Mouse (Mus musculus): Measurements from ENCODE around the gene Chrna10. TPM values are rescaled to one million over a fixed set of nuclear protein-coding genes. Genes with fewer than 3 reads are reported as not detected.
A peak's percentile ranks its signal among the peaks of the same experiment; 100 is the strongest.

Chrna10 gene
- polyA plus RNA-seq, 1 experiment from 2014 or later: not detected

DNA sequence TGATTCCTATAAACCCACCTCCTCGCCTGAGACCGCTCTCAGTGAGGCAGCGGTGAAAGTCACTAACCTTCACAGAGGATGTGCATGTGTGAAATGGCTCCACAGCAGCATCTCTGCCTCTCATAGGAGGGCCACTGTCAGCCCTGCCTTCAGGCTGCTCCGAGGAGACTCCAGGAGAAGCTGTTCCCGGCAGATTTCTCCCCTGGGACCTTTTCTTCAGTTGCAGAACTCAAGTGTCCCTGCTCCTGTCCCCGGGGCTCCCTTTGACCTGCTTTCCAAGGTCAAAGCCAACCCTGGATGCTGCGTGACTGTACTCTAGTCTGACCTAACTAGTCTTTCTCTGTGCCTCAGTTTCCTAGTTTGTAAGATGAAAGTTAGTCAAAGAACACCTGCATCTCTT lies 7.5 kb downstream of the Chrna10 start, which contains the start of gene Art5:
TSS of gene Art5 (minus strand) at position 319 of the 400 bp plus-strand sequence.
- ATAC-seq (no peak), DNase-seq (ENCODE audit: low spot score) (no peak)
- Histone ChIP-seq H3K36me3 (ENCODE audit: control insufficient read depth, insufficient read depth, low read length) (no peaks in the 10 kb centered on the region), H3K9me3 (replicated peaks; ENCODE audit: control insufficient read depth, low read length) (no peaks in the 10 kb centered on the region), H3K4me3 (ENCODE audit: low read depth, low read length) (no peak within 1 kb of the TSS), H3K4me2 (ENCODE audit: low read length) (no peak within 1 kb of the TSS), H3K4me1 (ENCODE audit: control insufficient read depth, insufficient read depth, low read length) (no peaks in the 10 kb centered on the region), H3K9ac (ENCODE audit: low read length) (no peak within 1 kb of the TSS), H3K27ac (ENCODE audit: low read depth, low read length) (no peak within 1 kb of the TSS), H3K27me3 (replicated peaks; ENCODE audit: control insufficient read depth, insufficient read depth, low read length) (no peaks in the 10 kb centered on the region)
- WGBS: 82% methylated on average over 7 of the region's 7 CpGs

DNA sequence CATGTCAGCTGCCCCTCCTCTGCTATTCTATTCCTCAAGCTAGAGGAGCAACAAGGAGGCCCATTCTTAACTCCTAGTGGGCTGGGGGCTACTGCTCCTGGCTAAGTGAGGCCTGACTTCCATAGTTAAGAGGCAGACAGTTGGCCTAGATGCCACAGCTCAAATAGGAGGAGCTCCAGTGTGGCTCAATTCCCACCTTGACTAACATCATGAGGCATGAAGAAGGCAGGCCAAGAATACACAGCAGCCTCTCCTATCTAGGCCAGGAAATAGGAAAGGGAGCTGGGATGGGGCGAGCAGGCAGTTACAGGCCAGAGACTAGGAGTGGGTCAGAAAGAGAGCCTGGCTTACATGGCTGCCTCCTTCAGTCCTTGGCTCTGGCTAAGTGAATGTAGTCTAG lies 8.4 kb downstream of the Chrna10 start:
- no peak overlapping the region for H3K4me2 ChIP-seq (ENCODE audit: low read length)
- H3K9me3 ChIP-seq (replicated peaks; ENCODE audit: control insufficient read depth, low read length): no peaks in the 10 kb centered on the region
- H3K27me3 ChIP-seq (replicated peaks; ENCODE audit: control insufficient read depth, insufficient read depth, low read length): no peaks in the 10 kb centered on the region
- H3K27ac ChIP-seq (ENCODE audit: low read depth, low read length): no peak overlapping the region
- DNase-seq (ENCODE audit: low spot score) (no peak), ATAC-seq (no peak)
- 86% methylated on average over 1 of the region's 1 CpGs for WGBS
- no peak overlapping the region for H3K9ac ChIP-seq (ENCODE audit: low read length)
- no peaks in the 10 kb centered on the region for H3K4me1 ChIP-seq (ENCODE audit: control insufficient read depth, insufficient read depth, low read length)
- no peak overlapping the region for H3K4me3 ChIP-seq (ENCODE audit: low read depth, low read length)
- no peaks in the 10 kb centered on the region for H3K36me3 ChIP-seq (ENCODE audit: control insufficient read depth, insufficient read depth, low read length)

DNA sequence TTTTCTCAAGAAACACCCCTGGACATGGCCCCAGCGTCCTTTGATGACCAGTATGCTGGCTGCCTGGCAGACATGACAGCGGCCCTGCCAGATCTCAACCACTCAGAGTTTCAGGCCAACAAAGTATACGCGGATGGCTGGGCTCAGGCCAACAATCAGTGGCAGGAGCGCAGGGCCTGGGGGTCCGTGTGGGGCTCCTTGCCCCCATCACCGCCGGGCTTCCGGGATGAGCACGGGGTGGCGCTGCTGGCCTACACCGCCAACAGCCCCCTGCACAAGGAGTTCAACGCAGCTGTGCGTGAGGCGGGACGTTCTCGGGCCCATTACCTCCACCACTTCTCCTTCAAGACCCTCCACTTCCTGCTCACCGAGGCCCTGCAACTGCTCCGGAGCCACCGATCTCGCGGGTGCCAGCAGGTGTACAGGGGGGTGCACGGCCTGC lies 9.9 kb downstream of the Chrna10 start:
- 26% methylated on average over 23 of the region's 23 CpGs for WGBS
- H3K4me3 ChIP-seq (ENCODE audit: low read depth, low read length): peak overlapping the region; percentile 16; the same call in 1 of the 2 replicates
- no peak overlapping the region for H3K27ac ChIP-seq (ENCODE audit: low read depth, low read length)
- H3K4me1 ChIP-seq (ENCODE audit: control insufficient read depth, insufficient read depth, low read length): no peaks in the 10 kb centered on the region
- H3K27me3 ChIP-seq (replicated peaks; ENCODE audit: control insufficient read depth, insufficient read depth, low read length): no peaks in the 10 kb centered on the region
- 0 out of 2 replicates have a peak, but pooled peaks have one; percentile 37 for ATAC-seq
- H3K4me2 ChIP-seq (ENCODE audit: low read length): peak overlapping the region; percentile 45
- H3K9me3 ChIP-seq (replicated peaks; ENCODE audit: control insufficient read depth, low read length): no peaks in the 10 kb centered on the region
- peak; percentile 17 for DNase-seq (ENCODE audit: low spot score)
- H3K9ac ChIP-seq (ENCODE audit: low read length): 0 out of 2 replicates have a peak overlapping the region, but pooled peaks have one; percentile 41
- no peaks in the 10 kb centered on the region for H3K36me3 ChIP-seq (ENCODE audit: control insufficient read depth, insufficient read depth, low read length)

- DNase-seq (ENCODE audit: low spot score) (no peak), ATAC-seq (no peak)
- H3K4me2 ChIP-seq (ENCODE audit: low read length): no peak overlapping the region
- H3K9me3 ChIP-seq (replicated peaks; ENCODE audit: control insufficient read depth, low read length): no peaks in the 10 kb centered on the region
- no peak overlapping the region for H3K9ac ChIP-seq (ENCODE audit: low read length)
- WGBS: 78% methylated on average over 5 of the region's 5 CpGs
- H3K27ac ChIP-seq (ENCODE audit: low read depth, low read length): no peak overlapping the region
- peaks cover 7% of the 10 kb centered on the region; the same call in 1 of the 2 replicates for H3K4me1 ChIP-seq (ENCODE audit: control insufficient read depth, insufficient read depth, low read length)
- H3K27me3 ChIP-seq (replicated peaks; ENCODE audit: control insufficient read depth, insufficient read depth, low read length): no peaks in the 10 kb centered on the region
- H3K4me3 ChIP-seq (ENCODE audit: low read depth, low read length): no peak overlapping the region
- H3K36me3 ChIP-seq (ENCODE audit: control insufficient read depth, insufficient read depth, low read length): no peaks in the 10 kb centered on the region
These were observed 12.5 kb downstream of the Chrna10 start for GRCm38 (mm10) chr7:102104126-102104525.

GRCm38 (mm10) chr7:102103555-102103954 lies 13.1 kb downstream of the Chrna10 start:
- Histone ChIP-seq H3K9me3 (replicated peaks; ENCODE audit: control insufficient read depth, low read length) (no peaks in the 10 kb centered on the region), H3K27ac (ENCODE audit: low read depth, low read length) (no peak overlapping the region), H3K4me2 (ENCODE audit: low read length) (no peak overlapping the region), H3K9ac (ENCODE audit: low read length) (no peak overlapping the region), H3K4me3 (ENCODE audit: low read depth, low read length) (no peak overlapping the region), H3K36me3 (ENCODE audit: control insufficient read depth, insufficient read depth, low read length) (no peaks in the 10 kb centered on the region), H3K4me1 (ENCODE audit: control insufficient read depth, insufficient read depth, low read length) (peaks cover 7% of the 10 kb centered on the region; the same call in 1 of the 2 replicates), H3K27me3 (replicated peaks; ENCODE audit: control insufficient read depth, insufficient read depth, low read length) (no peaks in the 10 kb centered on the region)
- DNase-seq (ENCODE audit: low spot score): no peak
- ATAC-seq: no peak
- 89% methylated on average over 2 of the region's 2 CpGs for WGBS

- no peak for DNase-seq (ENCODE audit: low spot score)
- H3K27ac ChIP-seq (ENCODE audit: low read depth, low read length): no peak overlapping the region
- H3K4me2 ChIP-seq (ENCODE audit: low read length): no peak overlapping the region
- H3K4me1 ChIP-seq (ENCODE audit: control insufficient read depth, insufficient read depth, low read length): peaks cover 7% of the 10 kb centered on the region; the same call in 1 of the 2 replicates
- 43% methylated on average over 6 of the region's 6 CpGs for WGBS
- H3K4me3 ChIP-seq (ENCODE audit: low read depth, low read length): no peak overlapping the region
- ATAC-seq: no peak
- no peaks in the 10 kb centered on the region for H3K36me3 ChIP-seq (ENCODE audit: control insufficient read depth, insufficient read depth, low read length)
- H3K27me3 ChIP-seq (replicated peaks; ENCODE audit: control insufficient read depth, insufficient read depth, low read length): no peaks in the 10 kb centered on the region
- no peaks in the 10 kb centered on the region for H3K9me3 ChIP-seq (replicated peaks; ENCODE audit: control insufficient read depth, low read length)
- no peak overlapping the region for H3K9ac ChIP-seq (ENCODE audit: low read length)
These were observed 13.9 kb downstream of the Chrna10 start for GRCm38 (mm10) chr7:102102696-102103095.

DNA sequence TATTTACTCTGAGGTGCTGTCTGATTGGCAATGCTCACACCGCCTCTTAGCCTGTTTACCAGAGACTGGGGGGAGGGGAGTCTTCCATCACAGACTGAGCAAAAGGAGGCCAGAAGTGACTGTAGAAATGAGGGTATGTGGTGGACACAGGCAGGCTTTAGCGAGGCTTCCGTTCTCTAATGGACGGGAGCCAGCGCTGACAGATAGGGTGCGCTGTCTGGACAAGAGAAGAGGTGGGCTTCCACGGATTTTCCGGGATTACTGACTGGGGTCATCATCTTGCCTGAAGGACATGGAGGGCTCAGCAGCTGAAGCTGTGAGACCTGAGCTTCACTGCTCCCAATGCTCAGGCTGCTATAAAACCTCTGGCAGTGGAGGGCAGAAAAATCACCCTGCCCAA lies 14.4 kb downstream of the Chrna10 start:
- 48% methylated on average over 8 of the region's 8 CpGs for WGBS
- no peak overlapping the region for H3K4me2 ChIP-seq (ENCODE audit: low read length)

DNA sequence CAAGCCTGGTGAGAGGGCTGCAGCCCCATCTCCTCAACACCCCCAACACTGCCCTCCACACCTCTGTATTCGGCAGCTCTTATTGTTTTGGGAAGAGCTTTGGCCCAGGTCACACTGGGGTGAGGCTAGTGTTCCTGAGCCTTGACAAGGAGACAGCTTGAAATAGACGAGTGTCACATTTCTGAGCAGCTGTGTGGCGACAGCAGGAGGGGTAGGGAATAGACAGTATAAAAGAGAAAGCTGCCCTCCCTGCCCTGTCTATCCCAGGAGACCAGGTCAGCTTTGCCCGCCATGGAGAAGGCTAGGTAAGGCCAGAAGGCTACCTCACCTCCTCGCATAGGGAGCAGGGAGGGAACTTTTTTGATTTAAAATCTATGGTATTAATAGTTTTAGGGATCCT lies 15.1 kb downstream of the Chrna10 start, which contains the start of gene Art1:
TSS of gene Art1 (plus strand) at position 257 of the 400 bp plus-strand sequence.
- H3K36me3 ChIP-seq (ENCODE audit: control insufficient read depth, insufficient read depth, low read length): no peaks in the 10 kb centered on the region
- WGBS: 52% methylated on average over 5 of the region's 5 CpGs
- no peak within 1 kb of the TSS for H3K9ac ChIP-seq (ENCODE audit: low read length)
- H3K4me2 ChIP-seq (ENCODE audit: low read length): no peak within 1 kb of the TSS
- peaks cover 7% of the 10 kb centered on the region; the same call in 1 of the 2 replicates for H3K4me1 ChIP-seq (ENCODE audit: control insufficient read depth, insufficient read depth, low read length)
- H3K27me3 ChIP-seq (replicated peaks; ENCODE audit: control insufficient read depth, insufficient read depth, low read length): no peaks in the 10 kb centered on the region
- no peak within 1 kb of the TSS for H3K27ac ChIP-seq (ENCODE audit: low read depth, low read length)
- DNase-seq (ENCODE audit: low spot score): no peak
- H3K9me3 ChIP-seq (replicated peaks; ENCODE audit: control insufficient read depth, low read length): no peaks in the 10 kb centered on the region
- no peak within 1 kb of the TSS for H3K4me3 ChIP-seq (ENCODE audit: low read depth, low read length)
- no peak for ATAC-seq

More for the DNA sequence above, 14.4 kb downstream of the Chrna10 start:
- DNase-seq (ENCODE audit: low spot score): no peak
- no peaks in the 10 kb centered on the region for H3K36me3 ChIP-seq (ENCODE audit: control insufficient read depth, insufficient read depth, low read length)
- no peak overlapping the region for H3K4me3 ChIP-seq (ENCODE audit: low read depth, low read length)
- H3K9me3 ChIP-seq (replicated peaks; ENCODE audit: control insufficient read depth, low read length): no peaks in the 10 kb centered on the region
- ATAC-seq: no peak
- H3K9ac ChIP-seq (ENCODE audit: low read length): no peak overlapping the region
- H3K27me3 ChIP-seq (replicated peaks; ENCODE audit: control insufficient read depth, insufficient read depth, low read length): no peaks in the 10 kb centered on the region
- no peak overlapping the region for H3K27ac ChIP-seq (ENCODE audit: low read depth, low read length)
- H3K4me1 ChIP-seq (ENCODE audit: control insufficient read depth, insufficient read depth, low read length): peaks cover 7% of the 10 kb centered on the region; the same call in 1 of the 2 replicates

DNA sequence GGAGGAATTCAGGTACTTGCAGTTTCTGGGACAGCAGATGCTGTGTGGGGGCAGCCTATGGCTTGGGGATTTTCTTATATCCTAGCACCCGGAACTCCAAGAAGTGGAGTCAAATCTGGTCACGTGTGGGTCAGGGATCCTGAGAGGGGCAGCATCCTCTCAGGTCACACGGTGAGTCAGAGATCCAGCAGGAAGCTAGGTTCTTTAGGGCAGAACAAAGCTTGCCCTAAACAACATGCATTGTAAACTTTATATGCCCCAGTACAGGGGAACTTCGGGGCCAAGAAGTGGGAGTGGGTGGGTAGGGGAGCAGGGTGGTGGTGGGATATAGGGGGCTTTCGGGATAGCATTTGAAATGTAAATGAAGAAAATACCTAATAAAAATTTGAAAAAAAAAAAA lies 15.8 kb downstream of the Chrna10 start:
- no peaks in the 10 kb centered on the region for H3K27me3 ChIP-seq (replicated peaks; ENCODE audit: control insufficient read depth, insufficient read depth, low read length)
- no peak overlapping the region for H3K4me2 ChIP-seq (ENCODE audit: low read length)
- H3K9me3 ChIP-seq (replicated peaks; ENCODE audit: control insufficient read depth, low read length): no peaks in the 10 kb centered on the region
- DNase-seq (ENCODE audit: low spot score): no peak
- no peak overlapping the region for H3K9ac ChIP-seq (ENCODE audit: low read length)
- peaks cover 7% of the 10 kb centered on the region; the same call in 1 of the 2 replicates for H3K4me1 ChIP-seq (ENCODE audit: control insufficient read depth, insufficient read depth, low read length)
- H3K36me3 ChIP-seq (ENCODE audit: control insufficient read depth, insufficient read depth, low read length): no peaks in the 10 kb centered on the region
- no peak for ATAC-seq
- H3K27ac ChIP-seq (ENCODE audit: low read depth, low read length): no peak overlapping the region
- no peak overlapping the region for H3K4me3 ChIP-seq (ENCODE audit: low read depth, low read length)
- WGBS: 71% methylated on average over 5 of the region's 5 CpGs

All from forebrain, embryonic 14.5 days (tissue).